Mouse (Mus musculus): Measurements from ENCODE around the gene Pate3.
"Not testable (repeated sequence)": the region's sequence is repeated elsewhere in the genome, so short reads cannot be mapped to it uniquely, and the experiment has no call there.

Gene Pate3

DNA sequence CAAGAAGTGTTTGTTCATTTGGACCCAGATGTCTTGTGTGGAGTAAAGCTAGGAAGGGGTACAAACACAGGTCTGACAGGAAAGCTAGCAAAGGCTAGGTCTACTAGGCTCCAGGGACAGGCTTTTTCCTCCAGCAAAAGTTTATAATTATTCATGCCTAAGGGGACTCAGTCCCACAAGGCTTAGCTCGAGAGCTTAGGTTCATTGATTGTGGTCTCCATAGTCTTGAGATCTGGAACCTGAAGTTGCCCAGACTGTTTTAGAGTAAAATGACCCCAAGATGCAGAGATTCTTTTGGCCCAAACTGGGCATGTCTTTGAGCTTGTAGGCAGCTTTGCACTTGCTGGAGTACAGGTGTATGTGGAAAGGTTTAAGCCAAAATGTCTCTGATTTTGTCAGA lies at the start of gene Pate3:
Pate3 (minus strand) TSS at position 101 of the 400 bp plus-strand sequence.
- DNase-seq: no peak

DNA sequence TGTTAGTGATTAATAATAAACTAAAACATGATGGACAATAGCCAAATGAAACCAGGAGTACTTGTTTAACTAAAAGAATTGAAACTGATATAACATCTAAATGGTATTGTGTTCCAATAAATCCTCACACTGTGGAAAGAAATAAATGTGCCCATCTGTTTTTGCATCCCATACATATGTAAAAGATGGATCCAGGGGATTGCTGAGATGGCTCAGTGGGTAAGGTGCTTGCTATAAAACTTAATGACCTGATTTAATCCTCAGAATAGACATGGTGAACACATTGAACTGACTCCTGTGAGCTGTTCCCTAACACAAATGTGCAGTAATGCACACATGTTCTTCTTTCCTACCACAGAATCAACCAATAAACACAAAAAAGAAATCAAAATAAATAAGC lies 43.9 kb upstream of the Pate3 start:
- no peak for DNase-seq

DNA sequence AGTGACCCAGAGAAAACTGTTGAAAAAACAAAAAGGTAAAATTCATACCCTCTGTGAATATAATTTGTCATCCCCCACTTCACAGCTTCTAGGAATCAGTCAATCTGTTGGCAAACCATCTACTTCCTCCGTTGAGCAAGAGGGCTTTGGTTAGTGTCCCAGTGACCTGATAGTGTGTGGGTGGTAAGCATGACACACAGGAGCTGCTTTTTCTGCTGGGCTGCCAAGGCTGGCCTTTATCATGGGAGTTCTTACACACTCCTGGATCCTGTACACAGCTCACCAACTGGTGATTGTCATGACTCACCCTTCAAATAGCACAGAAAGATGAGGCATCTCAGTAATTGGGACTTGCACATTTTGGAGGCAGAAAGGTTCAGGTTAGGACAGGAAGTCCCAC lies 39.0 kb upstream of the Pate3 start, which contains the start of gene Pate1:
Pate1 (minus strand) TSS at position 378 of the 400 bp plus-strand sequence.
- peak; percentile 29 to 56 for DNase-seq

DNA sequence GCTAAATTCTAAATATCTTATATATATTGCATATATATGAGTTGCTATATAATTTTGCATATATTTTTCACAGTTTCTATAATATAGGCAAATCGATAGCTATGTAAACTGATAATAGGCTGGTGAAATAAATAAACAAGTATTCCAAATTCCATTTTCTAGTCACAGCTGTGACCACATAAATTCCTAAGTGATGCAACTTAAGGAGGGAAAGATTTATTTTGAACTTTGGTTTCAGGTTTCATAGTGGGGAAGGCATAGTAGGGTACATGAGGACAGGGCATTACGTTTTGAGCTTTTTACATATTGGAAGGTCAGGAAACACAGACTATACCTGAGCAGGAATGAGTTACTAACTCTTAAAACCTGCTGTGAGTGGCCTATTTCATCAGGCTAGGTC lies 25.6 kb upstream of the Pate3 start:
- DNase-seq: no peak

DNA sequence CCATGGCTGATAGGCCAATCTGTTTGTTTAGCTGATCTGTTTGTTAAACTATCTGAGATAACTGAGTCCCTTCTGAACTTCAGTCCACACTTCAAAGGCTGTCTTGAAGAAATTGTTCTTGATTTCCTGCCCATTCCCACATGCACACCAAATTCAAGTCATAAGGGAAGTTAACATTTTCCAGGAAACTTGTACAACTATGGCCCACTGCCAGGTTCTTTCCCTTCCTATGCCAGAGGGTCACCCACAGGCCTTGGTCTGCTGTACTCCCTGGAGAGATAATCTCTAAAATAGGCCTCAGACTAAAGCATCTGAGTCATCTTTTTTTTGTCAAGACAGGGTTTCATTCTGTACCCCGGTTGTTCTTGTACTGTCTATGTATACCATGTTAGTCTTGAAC lies 15.0 kb downstream of the Pate3 start:
- no peak for DNase-seq

DNA sequence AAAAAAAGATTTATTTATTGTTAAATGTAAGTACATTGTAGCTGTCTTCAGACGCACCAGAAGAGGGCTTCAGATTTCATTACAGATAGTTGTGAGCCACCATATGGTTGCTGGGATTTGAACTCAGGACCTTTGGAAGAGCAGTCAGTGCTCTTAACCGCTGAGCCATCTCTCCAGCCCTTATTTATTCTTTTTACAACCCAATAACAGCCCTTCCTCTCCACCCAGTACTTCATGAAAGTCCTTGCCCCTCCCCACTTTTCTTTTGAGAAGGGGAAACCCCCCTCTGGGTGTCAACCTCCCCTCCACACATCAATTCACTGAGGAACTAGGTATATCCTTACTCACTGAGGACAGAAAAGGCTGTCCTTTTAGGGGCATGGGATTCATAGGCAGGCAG lies 31.2 kb downstream of the Pate3 start:
- DNase-seq: not testable (repeated sequence)

DNA sequence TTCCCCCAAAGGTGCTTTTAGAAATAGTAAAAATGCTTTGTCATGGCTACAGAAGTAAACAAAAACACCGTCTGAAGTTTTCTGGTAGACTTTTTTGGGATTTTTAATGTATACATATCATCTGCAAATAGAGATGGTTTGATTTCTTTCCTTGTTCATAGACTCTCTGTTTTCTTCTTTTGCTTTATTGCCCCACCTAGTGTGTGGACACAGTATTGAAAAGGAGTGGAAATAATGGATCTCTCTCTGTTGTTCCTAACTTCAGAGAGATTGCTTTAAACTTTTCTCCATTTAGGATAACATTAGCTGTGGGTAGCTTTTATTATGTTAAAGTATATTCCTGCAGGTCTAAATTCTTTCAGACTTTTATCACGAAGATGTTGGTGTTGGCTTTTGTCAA lies 34.0 kb downstream of the Pate3 start:
- no peak for DNase-seq

DNA sequence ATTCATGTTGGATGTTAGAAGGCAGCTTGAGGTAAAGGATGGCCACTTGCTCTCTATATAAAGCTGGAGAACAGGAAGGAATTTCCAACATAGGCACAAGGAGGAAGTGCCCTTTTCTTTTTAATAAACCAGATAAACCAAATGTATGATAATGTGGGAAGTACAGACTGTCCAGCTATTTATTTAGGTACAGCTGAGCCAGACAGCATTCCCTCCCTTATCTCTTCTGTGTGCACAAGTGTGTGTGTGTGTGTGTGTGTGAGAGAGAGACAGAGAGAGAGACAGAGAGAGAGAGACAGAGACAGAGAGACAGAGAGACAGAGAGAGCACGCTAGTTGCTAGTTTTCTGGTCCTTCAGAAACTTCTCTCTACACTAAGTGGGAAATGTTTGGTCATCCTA lies 36.2 kb downstream of the Pate3 start, which contains the start of gene Pate4:
Pate4 (minus strand) TSS at position 101 of the 400 bp plus-strand sequence.
- no peak for DNase-seq

DNA sequence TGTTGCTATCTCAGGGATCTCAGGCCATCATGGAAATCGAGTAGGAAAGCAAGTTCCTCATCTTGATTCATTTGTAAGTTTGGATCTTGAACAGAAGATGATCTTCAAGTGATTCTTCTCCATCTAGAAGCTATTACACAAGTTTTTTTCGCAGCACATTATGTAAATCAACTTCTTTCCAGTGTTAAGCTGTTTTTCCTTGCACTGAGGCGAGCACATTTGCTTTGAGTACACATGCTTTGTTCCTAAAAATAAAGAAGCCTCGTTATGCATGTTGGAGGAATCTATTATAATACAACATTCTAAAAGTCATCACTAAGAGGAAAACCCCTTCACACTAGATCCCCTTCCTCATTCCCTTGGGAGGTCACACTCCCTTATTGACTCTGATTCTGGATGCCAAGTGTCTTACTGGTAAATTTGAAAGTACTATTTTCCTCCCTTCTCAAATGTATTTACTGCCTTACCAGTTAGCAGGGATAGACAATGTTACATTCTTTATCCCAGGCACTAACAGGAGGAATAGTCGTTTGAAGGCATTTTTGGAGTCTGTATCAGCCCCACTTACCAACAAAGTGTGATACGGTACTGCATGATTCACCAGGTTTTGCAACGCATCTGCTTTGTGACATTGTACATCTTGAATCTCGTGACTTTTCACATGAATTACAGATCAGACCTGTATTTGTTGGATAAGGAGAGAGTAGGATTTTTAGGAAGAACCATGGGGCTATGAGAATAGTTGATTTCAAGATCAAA lies 40.2 kb downstream of the Pate3 start:
- DNase-seq: no peak

Measured in lung, adult 18-20 months (tissue).